Mouse (Mus musculus): ENCODE measurements around the gene Mfsd6l.

Mfsd6l gene

GRCm38 (mm10) chr11:68553981-68554471 is 2.0 kb upstream of the Mfsd6l start:
- peak in 1 of 2 experiments; percentile 77 for DNase-seq

GRCm38 (mm10) chr11:68559546-68559945 is 3.6 kb downstream of the Mfsd6l start:
- DNase-seq, result peak in 1 of 2 experiments; percentile 49

- DNase-seq, result peak in 1 of 2 experiments; percentile 38
Observed at GRCm38 (mm10) chr11:68561957-68562950, 6.3 kb downstream of the Mfsd6l start.

- DNase-seq, result no peak
Observed at GRCm38 (mm10) chr11:68564356-68565031, 8.5 kb downstream of the Mfsd6l start.

- no peak for DNase-seq
Observed at GRCm38 (mm10) chr11:68565032-68565429, 9.0 kb downstream of the Mfsd6l start.

GRCm38 (mm10) chr11:68566447-68567059 is 10.6 kb downstream of the Mfsd6l start:
- peak; percentile 74 to 86 for DNase-seq

- DNase-seq, result peak in 1 of 2 experiments; percentile 17
Observed at GRCm38 (mm10) chr11:68570861-68571260, 14.9 kb downstream of the Mfsd6l start.

GRCm38 (mm10) chr11:68577076-68577475 is 21.1 kb downstream of the Mfsd6l start:
- no peak for DNase-seq

GRCm38 (mm10) chr11:68579462-68579881 is 23.5 kb downstream of the Mfsd6l start:
- DNase-seq, result no peak

- no peak for DNase-seq
Observed at GRCm38 (mm10) chr11:68580566-68580965, 24.6 kb downstream of the Mfsd6l start.

- DNase-seq, result no peak
Observed at GRCm38 (mm10) chr11:68583225-68583624, 27.2 kb downstream of the Mfsd6l start.

GRCm38 (mm10) chr11:68583906-68584480 is 28.0 kb downstream of the Mfsd6l start:
- DNase-seq, result no peak

GRCm38 (mm10) chr11:68585890-68586289 is 29.9 kb downstream of the Mfsd6l start:
- DNase-seq, result peak; percentile 8 to 60

GRCm38 (mm10) chr11:68586721-68587120 is 30.7 kb downstream of the Mfsd6l start, which contains the start of gene Ccdc42:
TSS of gene Ccdc42 (plus strand) at chr11:68587021.
- DNase-seq, result no peak

GRCm38 (mm10) chr11:68589055-68589809 is 33.2 kb downstream of the Mfsd6l start:
- DNase-seq, result peak; percentile 85 to 96

- peak in 1 of 2 experiments; percentile 12 for DNase-seq
Observed at GRCm38 (mm10) chr11:68591708-68592107, 35.7 kb downstream of the Mfsd6l start.

- DNase-seq, result no peak
Observed at GRCm38 (mm10) chr11:68593247-68593646, 37.3 kb downstream of the Mfsd6l start.

GRCm38 (mm10) chr11:68597912-68598311 is 41.9 kb downstream of the Mfsd6l start:
- DNase-seq, result no peak

- no peak for DNase-seq
Observed at GRCm38 (mm10) chr11:68600551-68601021, 44.6 kb downstream of the Mfsd6l start.

- no peak for DNase-seq
Observed at GRCm38 (mm10) chr11:68601486-68601991, 45.6 kb downstream of the Mfsd6l start.
